Mouse (Mus musculus) CD4-positive naive resting alpha-beta T cell, adult 76 days (primary cell): ENCODE data around the gene Zswim1. TPM values are rescaled to one million over a fixed set of nuclear protein-coding genes. Genes with fewer than 3 reads are reported as not detected.

Source experiments
- total RNA-seq: library from RNA; stranded (reverse); gene quantifications from one replicate; pipeline ENCODE4 v1.2.4, GENCODE M21; 2023

The Zswim1 gene
- total RNA-seq = 10.8 TPM

DNA sequence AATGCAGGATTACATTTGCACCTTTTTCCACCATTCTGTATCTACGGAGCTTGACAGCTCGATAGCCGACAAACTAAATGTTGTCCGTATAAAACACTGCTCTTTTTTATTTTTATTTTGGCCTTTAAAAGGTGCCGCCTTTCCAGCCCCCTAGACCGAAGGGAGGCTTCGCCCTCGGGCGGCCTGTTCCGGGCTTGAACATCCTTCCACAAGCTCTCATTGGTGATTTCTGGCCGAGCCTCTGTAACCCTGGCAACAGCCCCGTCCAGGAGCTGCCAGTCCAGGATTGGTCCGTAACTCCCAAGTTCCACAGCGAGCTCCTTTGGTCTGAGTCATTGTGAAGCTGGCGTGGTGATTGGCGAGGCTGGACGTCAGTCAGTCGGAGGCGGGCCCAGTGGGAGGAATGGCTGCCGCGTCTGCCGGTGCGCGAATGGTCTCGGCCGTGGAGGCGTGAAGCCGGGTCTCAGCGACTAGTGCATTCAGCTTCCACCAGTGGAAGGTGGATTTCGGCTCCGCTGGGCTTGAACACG lies at the start of gene Zswim1:
Gene Zswim1 (plus strand): TSS at position 51 of the 530 bp plus-strand sequence.

DNA sequence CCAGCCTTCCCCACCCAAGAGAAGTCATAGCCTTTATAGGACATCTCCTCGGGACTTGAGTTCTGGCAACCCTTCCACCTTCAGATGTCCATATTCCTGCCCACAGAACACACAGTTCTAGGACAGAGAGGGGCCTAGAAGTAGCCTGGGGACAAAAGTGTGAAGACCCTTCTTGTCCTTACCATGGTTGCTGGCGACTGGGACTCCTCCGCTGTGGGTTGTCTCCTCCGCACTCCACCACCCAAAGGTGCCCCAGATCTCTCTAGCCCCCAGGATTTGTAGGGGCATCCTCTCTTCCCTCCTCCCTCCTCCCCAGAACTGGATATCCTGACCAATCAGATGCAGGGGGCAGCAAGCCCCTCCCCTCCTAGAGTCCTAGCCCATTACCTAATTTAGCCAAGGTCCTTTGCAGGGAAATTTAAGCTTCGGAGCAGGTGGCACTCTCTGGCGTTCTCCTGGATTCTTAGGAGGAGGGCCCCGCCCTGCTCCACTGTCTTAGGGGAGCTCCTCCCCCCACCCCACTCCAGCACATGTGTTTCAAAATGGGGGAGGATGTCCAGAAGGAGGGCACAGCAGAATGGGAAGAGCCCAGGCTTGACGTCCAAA lies 42.9 kb upstream of the Zswim1 start, which contains the start of gene Tnnc2:
Gene Tnnc2 (minus strand): TSS at position 487 of the 606 bp plus-strand sequence.

DNA sequence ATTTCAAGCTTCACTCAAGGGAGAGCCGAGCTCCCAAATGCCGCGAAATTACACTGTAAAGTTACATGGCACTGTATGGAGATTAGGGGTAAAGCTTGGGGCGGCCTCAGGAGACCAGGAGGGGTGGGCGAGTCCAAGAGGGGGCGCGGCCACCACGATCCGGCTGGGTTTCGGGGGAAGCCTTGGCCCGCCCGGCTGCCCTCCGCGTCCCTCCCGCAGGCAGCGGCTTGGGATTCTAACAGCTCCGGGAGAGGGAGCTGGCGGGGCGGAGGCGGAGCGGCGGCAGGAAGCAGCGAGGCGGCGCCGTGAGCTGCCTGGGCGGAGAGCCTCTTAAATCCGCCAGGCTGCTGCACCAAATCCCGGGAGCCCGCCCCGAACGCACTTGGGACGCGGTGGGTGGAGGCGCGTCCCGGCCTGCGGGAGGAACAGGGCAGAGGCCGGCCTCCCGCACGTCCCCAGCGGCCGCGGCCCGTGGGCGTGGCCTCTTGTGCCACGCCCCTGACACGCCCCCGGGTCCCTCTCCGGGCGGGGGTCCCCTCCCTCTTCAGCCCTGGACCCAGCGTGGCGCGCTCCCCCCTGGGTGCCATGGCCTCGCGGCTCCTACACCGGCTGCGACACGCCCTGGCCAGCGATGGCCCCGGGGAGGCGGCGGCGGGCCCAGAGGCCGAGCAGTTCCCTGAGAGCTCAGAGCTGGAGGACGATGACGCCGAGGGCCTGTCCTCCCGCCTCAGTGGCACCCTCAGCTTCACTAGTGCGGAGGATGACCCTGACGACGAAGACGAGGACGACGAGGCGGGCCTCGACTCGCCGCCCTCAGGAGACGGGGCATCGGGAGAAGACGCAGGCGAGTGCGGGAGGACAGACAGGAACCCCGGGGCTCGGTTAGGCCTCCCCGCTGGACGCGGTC lies 36.8 kb upstream of the Zswim1 start, which contains the start of gene Snx21:
Gene Snx21 (plus strand): TSS at position 343 of the 907 bp plus-strand sequence.

DNA sequence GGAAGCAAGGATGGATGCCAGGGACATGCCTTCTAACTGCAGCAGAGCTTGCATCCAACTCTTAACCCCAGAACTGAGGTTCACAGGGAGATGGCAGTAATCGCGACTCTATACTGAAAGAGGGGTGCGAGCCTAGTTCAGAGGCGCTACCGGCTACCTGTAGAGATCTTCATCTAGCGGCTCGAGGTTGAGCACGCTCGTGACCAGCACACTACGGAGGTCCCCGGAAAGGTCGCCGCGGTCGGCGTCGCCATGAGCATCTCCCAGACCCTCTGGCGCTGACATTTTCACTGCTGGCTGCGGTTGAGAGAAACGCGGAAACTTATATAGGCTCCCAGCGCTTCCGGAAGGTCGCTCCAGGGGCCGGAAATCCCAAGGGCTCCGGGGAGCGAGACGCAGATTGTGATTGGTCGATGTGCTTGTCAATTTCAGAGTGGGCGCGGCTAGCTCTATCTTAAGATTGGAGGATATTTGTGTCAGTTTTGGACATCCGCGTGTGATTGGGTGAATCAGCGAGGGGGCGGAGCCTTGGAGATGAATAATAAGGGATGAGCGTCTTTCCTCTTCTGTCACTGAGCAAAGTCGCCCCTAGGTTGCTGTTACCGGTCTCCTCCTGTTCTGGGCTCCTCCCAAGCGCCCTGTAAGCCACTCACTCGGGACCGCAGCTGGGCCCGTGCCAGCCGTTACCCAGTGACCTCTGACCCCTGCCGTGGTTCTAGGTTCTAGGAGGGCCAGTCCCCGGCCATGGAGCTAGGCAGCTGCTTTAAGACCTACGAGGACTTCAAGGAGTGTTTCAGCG lies 17.8 kb upstream of the Zswim1 start, which contains the start of the genes Acot8 and Zswim3:
Gene Acot8 (minus strand): TSS at position 350 of the 799 bp plus-strand sequence.
Gene Zswim3 (plus strand): TSS at position 566 of the 799 bp plus-strand sequence.

DNA sequence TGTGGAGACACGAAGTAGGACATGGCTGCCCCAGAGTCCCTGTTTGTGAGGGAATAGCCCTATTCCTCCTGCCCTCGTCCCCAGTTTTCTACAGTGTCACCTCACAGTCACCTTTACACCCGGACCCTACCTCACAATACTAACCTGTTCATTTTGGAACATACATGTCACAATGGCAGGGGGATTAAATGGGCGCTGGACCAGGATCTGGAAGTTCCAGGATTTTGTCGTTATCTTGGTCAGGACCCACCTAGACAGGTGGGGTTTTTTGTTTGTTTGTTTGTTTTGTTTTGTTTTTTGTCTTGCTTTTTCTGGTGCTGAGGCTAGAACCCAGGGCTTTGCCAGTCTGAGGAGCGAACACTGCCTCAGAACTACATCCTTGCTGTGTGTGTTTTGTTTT lies 6.0 kb downstream of the Zswim1 start, which contains the start of gene Spata25:
Gene Spata25 (minus strand): TSS at position 101 of the 400 bp plus-strand sequence.

DNA sequence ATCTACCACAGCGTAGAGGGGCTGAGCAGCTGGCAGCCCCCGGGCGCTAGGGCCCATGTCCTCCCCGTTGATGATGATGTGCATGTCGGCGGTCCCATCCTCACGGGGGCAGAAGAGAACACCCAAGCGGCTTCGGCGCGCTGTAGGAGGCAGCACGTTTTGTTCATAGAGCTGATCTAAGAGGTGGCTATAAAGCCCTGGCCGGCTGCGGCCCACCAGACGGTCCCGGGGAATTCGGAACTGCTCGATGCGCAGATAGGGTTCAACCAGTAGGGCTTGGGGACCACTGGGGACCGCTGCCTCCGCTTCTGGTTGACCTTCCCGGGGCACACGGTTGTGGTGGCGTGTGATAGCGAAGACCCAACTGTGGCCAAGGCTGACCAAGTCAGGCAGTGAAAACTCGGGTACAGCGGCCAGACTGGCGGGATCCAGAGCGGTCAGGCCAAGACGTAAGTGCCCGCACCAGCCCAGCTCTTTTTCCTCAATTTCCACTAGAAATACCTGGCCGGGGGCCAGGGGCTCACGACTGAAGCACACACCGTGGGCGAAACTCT lies 10.3 kb downstream of the Zswim1 start, which contains the start of gene Ctsa:
Gene Ctsa (plus strand): TSS at position 126 of the 554 bp plus-strand sequence.

DNA sequence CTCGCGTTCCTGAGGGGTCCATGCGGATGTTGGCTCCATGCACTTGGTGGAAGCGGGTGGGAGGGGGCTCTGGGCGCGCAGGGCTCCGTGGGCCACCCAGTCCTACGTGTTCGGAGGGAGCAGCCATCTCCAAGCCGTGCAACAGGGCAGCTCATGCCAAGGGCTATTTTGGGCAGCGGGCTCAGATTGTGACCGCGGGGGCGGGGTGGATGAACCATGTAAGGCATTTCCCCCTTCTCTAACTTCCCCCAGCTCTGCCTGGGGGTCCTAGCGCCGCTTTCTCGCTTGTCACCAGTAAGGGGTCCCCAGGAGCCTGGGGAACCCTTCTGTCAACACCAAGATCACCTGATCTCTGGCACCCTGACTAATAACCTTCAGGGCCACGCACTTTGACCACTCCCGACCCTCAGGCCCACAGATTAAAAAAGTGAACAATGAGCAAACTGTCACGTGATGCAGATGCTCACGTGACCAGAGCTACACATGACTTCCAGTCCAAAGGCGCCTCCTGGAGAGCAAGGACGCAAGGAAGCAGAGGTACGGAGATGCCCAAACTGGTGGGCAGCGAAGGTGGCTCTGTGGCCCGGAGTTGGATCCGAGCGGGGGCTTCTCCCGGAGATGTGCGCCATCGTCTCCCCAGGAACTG lies 11.0 kb downstream of the Zswim1 start, which contains the start of gene Neurl2:
Gene Neurl2 (minus strand): TSS at position 143 of the 646 bp plus-strand sequence.

DNA sequence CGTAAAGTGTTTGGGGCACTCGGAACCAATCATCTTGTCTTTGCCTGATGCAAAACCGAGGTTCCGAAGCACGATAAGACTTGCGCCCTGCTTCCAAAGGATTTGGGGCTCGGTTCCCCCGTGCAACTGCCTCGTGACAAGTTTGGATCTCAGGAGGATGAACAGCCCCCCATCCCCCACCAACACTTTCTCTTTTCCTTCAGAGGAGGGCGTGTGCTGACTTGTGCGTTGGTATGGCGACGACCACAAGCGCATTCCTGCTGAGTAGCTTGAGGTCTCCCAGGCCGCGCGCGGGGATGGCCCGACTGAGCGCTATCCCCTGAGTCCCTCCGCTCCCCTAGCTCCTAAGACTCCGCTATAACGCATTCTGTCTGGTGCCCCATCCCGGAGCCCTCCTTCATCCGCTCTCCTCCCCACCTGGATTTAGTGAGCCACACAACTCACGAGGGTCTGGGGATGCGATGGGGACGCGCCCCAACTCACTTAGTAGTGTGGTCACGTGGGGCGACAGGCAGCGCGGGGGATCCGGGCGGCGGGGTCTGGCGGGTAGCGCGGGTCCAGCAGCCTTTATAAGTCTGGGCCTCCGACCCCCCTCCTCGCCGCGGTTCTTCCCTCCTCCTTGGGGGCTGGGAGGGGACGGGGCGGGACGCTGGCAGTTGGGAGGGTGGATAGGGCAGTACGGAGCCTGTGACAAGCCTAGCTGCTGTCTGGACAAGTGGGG lies 34.8 kb downstream of the Zswim1 start, which contains the start of gene Pltp:
Gene Pltp (minus strand): TSS at position 611 of the 721 bp plus-strand sequence.

Other genes starting within 250 kb of the Zswim1 start
- gene Spint3, start 249.2 kb upstream of the Zswim1 start, total RNA-seq = not detected
- gene Wfdc6a, start 237.2 kb upstream of the Zswim1 start, total RNA-seq = not detected
- gene Eppin, start 229.1 kb upstream of the Zswim1 start, total RNA-seq = not detected
- not detected for gene Wfdc6b, start 209.2 kb upstream of the Zswim1 start, total RNA-seq
- gene Wfdc8, start 209.1 kb upstream of the Zswim1 start, total RNA-seq = not detected
- not detected for gene Wfdc16, start 183.9 kb upstream of the Zswim1 start, total RNA-seq
- not detected for gene Wfdc10, start 166.6 kb upstream of the Zswim1 start, total RNA-seq
- not detected for gene Wfdc9, start 166.1 kb upstream of the Zswim1 start, total RNA-seq
- not detected for gene Wfdc11, start 148.6 kb upstream of the Zswim1 start, total RNA-seq
- not detected for gene Wfdc13, start 137.6 kb upstream of the Zswim1 start, total RNA-seq
- gene Spint4, start 124.2 kb upstream of the Zswim1 start, total RNA-seq = not detected
- gene Spint5, start 107.4 kb upstream of the Zswim1 start, total RNA-seq = not detected
- gene Wfdc3, start 76.8 kb upstream of the Zswim1 start, total RNA-seq = not detected
- gene Dnttip1, start 76.7 kb upstream of the Zswim1 start, total RNA-seq = 49.4 TPM
- 2.8 TPM for gene Ube2c, start 52.8 kb upstream of the Zswim1 start, total RNA-seq
- 1.2 TPM for gene Tnnc2, start 42.7 kb upstream of the Zswim1 start, total RNA-seq
- gene Snx21, start 36.9 kb upstream of the Zswim1 start, total RNA-seq = 0.35 TPM
- 33.9 TPM for gene Acot8, start 17.8 kb upstream of the Zswim1 start, total RNA-seq
- 2.2 TPM for gene Zswim3, start 17.6 kb upstream of the Zswim1 start, total RNA-seq
- gene Spata25, start 5.9 kb downstream of the Zswim1 start, total RNA-seq = not detected
- gene Ctsa, start 10.2 kb downstream of the Zswim1 start, total RNA-seq = 103 TPM
- 0.59 TPM for gene Neurl2, start 10.8 kb downstream of the Zswim1 start, total RNA-seq
- 2.6 TPM for gene Pltp, start 35.0 kb downstream of the Zswim1 start, total RNA-seq
- 144 TPM for gene Pcif1, start 56.6 kb downstream of the Zswim1 start, total RNA-seq
- 53.7 TPM for gene Zfp335, start 89.1 kb downstream of the Zswim1 start, total RNA-seq
- gene Mmp9, start 118.1 kb downstream of the Zswim1 start, total RNA-seq = 1.6 TPM
- not detected for gene Slc12a5, start 138.1 kb downstream of the Zswim1 start, total RNA-seq
- 41.4 TPM for gene Ncoa5, start 212.2 kb downstream of the Zswim1 start, total RNA-seq
- 10.3 TPM for gene Cd40, start 232.9 kb downstream of the Zswim1 start, total RNA-seq